Mouse (Mus musculus) spleen, adult 2 months (tissue): ENCODE results near the gene Blcap.

ENCODE experiments used
- CTCF ChIP-seq: fragments of 200-500 bp; IDR thresholded peaks from 2 replicates; pipeline ENCODE4 v1.5.1; 2011; ENCODE audit warnings: mild to moderate bottlenecking, inconsistent platforms; ENCODE audit not compliant: insufficient read depth, insufficient read length, insufficient replicate concordance; ENCODE audit errors: extremely low read depth
- POLR2A ChIP-seq: fragments of 200-500 bp; IDR thresholded peaks from 2 replicates; pipeline ENCODE4 v1.6.1; 2011; ENCODE audit warnings: low read depth, low read length, inconsistent platforms

DNA sequence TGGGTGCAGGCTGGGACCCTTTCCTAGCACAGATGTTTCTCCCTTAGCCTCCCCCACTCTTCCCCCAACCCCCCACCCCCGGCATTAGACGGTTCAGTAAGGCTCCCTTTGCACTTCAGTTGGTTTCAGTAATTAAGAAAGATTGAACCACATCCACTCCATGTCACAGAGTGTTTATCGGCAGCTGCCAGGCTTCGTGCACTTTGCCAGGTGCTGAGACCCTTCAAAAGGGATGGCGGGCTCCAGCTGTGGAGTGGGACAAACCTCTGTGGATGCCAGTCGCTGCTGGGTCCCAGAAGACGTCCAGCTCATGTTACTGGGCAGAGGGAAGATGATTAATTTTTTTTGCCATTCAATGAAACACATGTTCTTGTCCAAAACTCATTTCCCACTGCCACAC is 52.6 kb downstream of the Blcap start:
- TF ChIP-seq CTCF (no peak), POLR2A (no peak)
